Mouse (Mus musculus) erythroblast, adult 5-6 weeks (primary cell): ENCODE measurements around the gene Vsir. TPM values are rescaled to one million over a fixed set of nuclear protein-coding genes. Genes with fewer than 3 reads are reported as not detected.
A peak's percentile ranks its signal among the peaks of the same experiment; 100 is the strongest.

Source experiments
- ATAC-seq: replicated peaks from 2 replicates; pipeline ENCODE4 v1.8.0; 2016; ENCODE audit warnings: moderate number of reproducible peaks, mild to moderate bottlenecking, moderate TSS enrichment, inconsistent platforms; ENCODE audit not compliant: poor library complexity, low FRiP score, severe bottlenecking
- total RNA-seq, 2 experiments: library from RNA; stranded (forward) in 1 of 2; stranded (reverse) in 1 of 2; fragments of 150-400 nt in 1 of 2; fragments of 200-764, 138-1000 nt in 1 of 2; gene quantifications; 2 replicates each; pipeline versions ENCODE4 v1.2.3 to v1.2.4; 2015 to 2017; ENCODE audit warnings: low replicate concordance in 2 of 2

Gene Vsir
- total RNA-seq (2015; ENCODE audit: low replicate concordance) (78.8 and 104 TPM in 2 replicates), total RNA-seq (2017; ENCODE audit: low replicate concordance) (77.5 and 165 TPM in 2 replicates)

GRCm38 (mm10) chr10:60346701-60347405 is at the start of gene Vsir:
Gene Vsir (plus strand): TSS chr10:60346851.
- ATAC-seq = peak; percentile 51

DNA sequence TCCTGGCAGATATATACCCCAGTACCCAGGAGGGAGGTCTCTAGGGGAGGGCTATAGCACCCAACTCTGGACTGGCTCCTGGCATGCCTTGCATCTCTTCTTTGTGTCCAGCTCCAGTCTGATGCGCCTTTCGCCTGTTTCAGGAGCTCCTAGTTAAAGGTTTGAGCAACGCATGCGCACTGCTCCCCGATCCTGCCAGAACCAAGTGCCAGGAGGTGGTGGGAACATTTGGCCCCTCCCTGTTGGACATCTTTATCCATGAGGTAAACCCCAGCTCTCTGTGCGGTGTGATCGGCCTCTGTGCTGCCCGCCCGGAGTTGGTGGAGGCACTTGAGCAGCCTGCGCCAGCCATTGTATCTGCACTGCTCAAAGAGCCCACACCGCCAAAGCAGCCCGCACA is 47.0 kb upstream of the Vsir start:
- no peak for ATAC-seq

DNA sequence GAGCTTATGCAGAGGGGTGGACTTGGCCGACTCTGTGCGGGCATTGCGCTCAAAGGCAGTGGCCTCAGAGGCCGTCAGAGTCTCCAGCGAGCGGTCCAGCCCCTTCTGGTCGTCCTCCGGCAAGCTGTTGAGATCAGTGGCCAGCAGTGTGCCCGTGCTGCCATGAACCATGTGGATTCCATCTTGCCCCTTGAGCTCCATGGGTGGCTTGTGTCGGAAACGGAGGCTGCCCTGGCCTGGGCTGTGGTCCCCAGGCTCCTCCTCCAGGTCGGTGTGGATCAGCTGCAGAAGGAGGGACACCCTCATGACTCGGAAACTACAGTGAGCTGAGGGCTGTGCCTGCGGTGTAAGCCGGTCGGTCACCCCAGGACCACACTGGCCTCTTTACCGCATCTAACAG is 43.2 kb upstream of the Vsir start:
- ATAC-seq = no peak

DNA sequence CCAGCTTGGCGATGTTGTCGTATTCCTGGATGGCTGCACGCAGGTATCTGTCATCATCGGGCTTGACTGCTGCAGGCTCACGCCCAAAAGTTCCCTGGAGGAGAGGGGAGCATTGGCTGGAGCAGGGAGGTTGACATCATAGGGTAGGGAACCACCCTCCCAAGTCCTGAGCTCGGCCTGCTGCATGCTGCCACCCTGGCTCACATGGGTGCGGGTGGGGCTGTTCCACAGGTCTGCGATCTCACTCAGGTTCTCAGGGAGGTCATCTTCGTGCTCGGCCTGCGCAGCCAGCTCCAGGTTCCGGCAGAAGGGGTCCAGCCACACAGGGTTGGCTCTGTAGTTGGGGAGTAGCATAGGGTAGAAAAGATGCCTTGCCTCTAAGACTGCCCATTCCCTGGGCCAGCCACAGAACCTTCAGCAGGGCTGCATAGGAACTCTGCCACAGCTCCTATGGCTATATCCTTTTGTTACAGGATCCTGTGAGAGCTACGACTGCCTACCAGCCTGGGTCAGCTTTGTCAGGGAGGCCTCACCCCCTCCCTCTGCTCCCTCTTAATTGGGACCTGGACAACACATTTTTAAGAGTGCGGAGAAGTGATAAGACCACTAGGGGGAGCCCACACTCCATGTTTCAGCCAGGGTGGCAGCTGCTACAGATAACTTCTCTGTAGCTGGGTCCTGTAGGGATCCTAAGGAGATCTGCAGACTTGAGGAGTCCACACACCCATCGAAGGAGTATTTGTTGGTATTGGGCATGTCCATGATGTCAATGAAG is 41.6 kb upstream of the Vsir start:
- ATAC-seq = peak; percentile 86; the same call in 1 of the 2 replicates

DNA sequence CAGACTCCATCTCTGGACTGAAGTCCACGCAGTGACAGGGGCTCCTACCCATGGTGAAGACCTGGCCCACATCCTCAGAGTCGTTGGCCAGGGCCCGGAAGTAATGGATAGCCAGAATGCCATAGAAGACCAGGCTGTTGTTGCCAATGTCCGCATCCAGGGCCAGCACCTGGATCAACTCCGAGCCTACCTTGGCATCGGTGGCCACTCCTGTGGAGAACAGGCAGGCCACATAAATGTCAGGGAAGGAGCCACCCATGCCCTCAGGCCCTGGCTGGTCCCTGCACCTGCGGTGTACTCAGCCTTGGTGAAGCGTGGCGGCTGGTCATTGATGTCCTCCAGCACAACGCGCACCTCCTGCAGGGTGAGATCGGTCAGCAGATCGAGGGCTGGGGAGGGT is 36.0 kb upstream of the Vsir start:
- ATAC-seq = no peak

GRCm38 (mm10) chr10:60313606-60314005 is 33.0 kb upstream of the Vsir start:
- ATAC-seq = no peak

DNA sequence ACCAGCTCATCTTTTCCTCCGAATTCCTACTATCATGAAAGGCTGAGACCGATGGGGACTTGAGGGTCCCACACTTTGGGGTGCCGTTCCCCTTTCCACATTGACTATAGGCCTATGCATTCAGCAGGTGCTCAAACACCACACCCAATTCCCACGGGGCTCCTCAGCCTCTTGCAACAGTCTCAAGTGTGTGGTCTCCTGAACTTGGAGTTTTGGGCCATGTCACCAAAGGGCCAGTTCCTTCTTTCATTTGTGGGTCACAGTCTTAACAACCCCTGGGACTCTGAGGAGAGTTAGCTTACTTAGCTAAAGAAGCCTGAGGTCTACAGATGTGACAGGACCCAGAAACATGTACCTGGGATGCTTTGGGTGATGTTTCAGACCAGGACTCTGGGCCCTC is 30.5 kb upstream of the Vsir start:
- ATAC-seq = no peak

GRCm38 (mm10) chr10:60328963-60329650 is 17.5 kb upstream of the Vsir start:
- ATAC-seq = no peak

- ATAC-seq = no peak
Measured at GRCm38 (mm10) chr10:60334583-60334982, 12.1 kb upstream of the Vsir start.

- no peak for ATAC-seq
Measured at GRCm38 (mm10) chr10:60335021-60335420, 11.6 kb upstream of the Vsir start.

DNA sequence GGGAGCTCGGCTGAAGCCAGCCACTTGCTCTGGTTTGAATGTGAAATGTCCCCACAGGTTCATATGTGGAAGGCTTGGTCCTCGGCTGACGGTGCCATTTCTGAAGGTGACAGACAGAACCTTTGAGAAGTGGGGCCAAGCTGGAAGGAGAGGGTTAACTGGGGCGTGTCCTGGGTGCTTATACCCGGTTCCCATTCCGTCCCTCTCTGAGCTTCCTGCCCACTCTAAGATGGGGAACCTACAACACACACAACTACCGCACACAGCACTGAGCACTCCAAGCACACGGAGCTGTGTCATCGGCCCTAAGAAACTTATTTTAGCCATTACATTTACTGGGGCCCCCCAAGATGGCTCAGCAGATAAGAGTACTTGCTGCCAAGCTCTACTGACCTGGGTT is 5.1 kb upstream of the Vsir start:
- no peak for ATAC-seq

- no peak for ATAC-seq
Measured at GRCm38 (mm10) chr10:60344111-60344510, 2.5 kb upstream of the Vsir start.

DNA sequence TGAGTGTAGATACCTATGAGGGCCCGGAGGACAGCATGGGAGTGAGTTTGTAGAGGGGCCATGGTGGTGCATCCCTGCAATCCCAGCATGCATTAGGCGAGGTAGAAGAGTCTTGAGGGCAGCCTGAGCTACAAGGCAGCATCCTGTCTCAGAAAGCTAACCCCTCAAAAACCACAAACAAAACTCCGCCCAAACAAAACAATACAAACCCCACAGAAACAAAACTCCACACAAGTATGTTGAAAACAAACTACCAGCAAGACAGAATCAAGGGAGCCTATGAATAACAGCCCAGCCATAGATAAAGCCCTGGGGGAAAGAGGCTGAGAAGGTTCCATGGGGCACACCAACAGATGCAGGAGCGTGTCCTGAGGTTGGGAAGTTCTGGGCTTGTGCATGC is 595 bp upstream of the Vsir start:
- ATAC-seq = no peak

- ATAC-seq = peak; percentile 29
Measured at GRCm38 (mm10) chr10:60347768-60348610, 1.3 kb downstream of the Vsir start.

DNA sequence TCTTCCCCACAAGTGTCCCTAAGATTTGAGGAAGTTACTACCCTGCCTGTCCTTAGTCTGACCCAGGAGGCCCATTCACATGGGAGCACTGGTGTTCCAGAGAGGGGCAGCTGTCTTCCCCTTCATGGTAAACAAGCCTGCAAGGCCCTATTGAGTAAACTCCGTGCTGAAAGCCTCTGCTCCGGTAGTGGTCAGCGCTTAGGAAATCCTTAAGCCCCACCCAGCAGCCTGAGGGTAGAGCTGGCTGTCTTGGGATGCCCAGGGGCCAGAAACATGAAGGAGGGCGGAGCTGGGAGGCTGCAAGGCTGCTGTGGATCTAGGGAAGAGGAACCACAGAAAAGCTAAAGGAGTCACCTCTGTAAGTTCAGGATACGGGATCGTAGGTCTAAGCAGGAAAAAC is 2.4 kb downstream of the Vsir start:
- peak; percentile 22 for ATAC-seq

DNA sequence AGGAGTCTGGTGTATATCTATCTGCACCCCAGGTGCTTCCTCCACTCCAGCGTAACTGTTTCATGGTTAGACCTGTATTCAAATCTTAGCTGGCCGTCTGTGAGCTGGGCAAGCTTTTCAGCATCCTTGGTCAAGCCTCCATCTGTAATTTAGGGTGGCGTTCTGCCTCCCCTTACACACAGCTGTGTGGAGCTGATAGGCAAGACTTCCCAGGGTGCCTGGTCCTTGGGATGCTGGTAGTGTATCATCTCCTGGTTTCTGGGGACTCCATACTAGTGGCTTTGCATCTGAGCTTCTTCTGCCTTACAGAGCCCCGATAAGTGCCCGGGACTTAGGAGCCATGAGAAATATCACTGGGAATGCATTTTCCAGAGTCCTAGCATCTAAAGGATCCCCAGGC is 3.0 kb downstream of the Vsir start:
- peak; percentile 68 for ATAC-seq

DNA sequence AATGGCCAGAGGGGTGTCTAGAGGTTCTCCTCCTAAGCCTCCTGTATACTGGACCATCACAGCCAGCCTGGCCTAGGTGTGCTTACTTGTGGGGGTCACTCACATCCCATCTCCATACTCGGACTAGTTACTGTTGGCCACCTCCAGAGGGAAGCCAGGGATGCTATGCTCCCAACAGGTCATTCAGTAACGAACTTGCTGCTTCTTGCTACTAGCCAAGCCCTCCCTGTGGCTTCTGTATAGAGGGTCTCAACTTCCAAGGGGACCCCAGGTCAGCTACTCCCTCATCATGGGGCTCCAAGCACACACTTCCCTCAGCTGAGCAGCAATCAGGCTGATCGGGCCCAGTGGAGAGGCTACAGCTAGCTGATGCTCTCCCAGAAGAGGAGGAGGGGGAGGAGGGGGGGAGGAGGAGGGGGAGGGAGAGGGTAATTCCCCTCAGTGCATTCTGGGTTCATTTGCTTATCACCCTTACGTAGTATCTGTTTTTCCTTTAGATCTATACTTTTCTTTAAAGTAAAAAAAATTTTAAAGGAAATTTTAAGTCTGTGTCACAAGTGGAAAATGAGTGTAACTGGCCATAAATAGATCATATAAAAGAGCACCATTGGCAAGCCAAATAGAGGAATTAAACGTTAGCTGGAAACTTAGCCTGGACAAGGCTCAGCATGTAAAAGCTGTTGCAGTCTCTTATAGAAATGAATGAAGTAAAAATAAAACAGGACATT is 3.6 kb downstream of the Vsir start:
- ATAC-seq = no peak

DNA sequence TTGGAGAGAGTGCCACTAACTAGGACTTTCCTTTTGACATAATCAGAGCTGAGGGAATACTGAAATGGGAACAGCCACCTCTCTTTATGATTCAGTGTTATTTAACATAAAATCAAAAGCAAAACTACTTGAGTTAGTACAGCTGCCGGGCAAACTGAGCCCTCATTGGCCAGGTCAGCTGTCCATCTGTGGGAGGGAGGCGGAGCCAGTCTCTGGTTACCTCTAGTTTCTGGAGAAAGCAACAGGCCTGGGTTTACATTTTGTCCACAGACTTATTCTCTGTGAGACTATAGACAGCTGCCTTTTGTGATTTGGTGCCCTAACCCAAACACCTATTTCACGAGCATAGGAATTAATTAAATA is 4.1 kb downstream of the Vsir start:
- ATAC-seq = peak; percentile 58

DNA sequence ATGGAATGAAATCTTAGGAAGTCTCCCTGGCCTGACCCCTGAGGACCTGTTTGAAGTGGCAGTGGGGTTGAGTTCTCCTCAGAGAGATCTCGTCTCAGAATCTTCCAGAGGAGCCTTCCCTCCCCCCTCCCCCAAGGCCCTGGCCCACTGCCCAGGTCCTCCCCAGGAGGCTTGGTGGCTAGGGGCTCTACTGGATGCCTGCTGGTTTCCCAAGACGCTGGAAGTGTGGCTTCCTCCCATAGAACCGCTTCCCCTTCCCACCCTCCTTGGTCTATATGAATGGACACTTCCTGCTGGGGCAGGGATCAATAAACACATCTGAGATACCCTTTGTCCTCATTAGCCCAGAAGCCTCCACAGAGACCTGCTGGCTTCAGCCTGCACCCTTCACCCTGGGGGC is 4.6 kb downstream of the Vsir start:
- no peak for ATAC-seq
